Mouse (Mus musculus): ENCODE results near the gene Cln3.

Cln3 gene

DNA sequence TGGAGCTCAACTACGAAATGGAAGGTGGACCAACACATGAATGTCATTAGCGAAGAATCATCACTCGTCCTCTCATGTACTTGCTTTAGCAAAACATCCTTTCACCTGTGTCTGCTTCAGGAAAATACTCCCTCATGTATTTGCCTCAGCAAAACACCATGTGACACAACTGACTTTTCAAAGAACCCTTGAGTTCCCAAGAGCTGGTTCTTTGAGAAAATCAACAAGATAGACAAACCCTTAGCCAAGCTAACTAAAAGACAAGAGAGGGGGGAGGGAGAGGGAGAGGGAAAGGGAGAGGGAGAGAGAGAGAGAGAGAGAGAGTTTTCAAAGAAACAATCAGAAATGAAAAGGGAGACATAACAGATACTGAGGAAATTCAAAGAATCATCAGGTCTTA, 62.3 kb downstream of the Cln3 start:
- DNase-seq (ENCODE audit: low read depth, low spot score): no peak

Measured in embryo, embryonic 11.5 days (tissue).